Mouse (Mus musculus): ENCODE measurements around the gene Casp7. TPM values are rescaled to one million over a fixed set of nuclear protein-coding genes. Genes with fewer than 3 reads are reported as not detected.
"Not testable (repeated sequence)": the region's sequence is repeated elsewhere in the genome, so short reads cannot be mapped to it uniquely, and the experiment has no call there.

Gene Casp7
- polyA plus RNA-seq, 1 experiment from 2014 or later, result 13.9 TPM

DNA sequence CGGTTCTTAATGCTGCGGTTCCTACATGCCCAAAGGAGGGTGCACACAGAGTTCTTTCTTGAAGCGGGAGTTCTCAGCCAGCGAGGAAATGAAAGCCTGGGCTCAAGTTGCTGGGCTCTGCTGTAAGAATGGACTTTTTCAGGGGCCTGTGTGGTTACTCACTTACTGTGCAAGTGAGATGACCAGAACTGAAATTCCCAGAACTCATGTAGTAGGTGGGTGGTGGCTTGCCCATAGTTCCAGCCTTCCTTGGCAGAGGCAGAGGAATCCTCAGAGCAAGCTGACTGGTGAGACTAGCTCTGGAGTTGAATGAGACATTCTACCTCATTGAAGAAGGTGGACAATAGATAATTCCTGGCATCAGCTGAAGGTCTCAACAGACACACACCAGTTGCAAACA lies 8.9 kb downstream of the Casp7 start:
- WGBS, result 93% methylated on average over 4 of the region's 4 CpGs
- Histone ChIP-seq H3K4me2 (no peak overlapping the region), H3K9me3 (ENCODE audit: control insufficient read depth, low read length) (no peaks in the 10 kb centered on the region), H3K27ac (ENCODE audit: low read depth, low read length) (no peak overlapping the region), H3K9ac (ENCODE audit: low read length) (no peak overlapping the region), H3K4me1 (ENCODE audit: control insufficient read depth, insufficient read depth, low read length) (no peaks in the 10 kb centered on the region), H3K36me3 (ENCODE audit: control insufficient read depth, insufficient read depth, low read length) (no peaks in the 10 kb centered on the region), H3K27me3 (ENCODE audit: control insufficient read depth, insufficient read depth, low read length) (no peaks in the 10 kb centered on the region), H3K4me3 (ENCODE audit: low read depth, low read length) (no peak overlapping the region)
- DNase-seq (ENCODE audit: low spot score, missing footprints), result no peak
- no peak for ATAC-seq (ENCODE audit: low FRiP score)

DNA sequence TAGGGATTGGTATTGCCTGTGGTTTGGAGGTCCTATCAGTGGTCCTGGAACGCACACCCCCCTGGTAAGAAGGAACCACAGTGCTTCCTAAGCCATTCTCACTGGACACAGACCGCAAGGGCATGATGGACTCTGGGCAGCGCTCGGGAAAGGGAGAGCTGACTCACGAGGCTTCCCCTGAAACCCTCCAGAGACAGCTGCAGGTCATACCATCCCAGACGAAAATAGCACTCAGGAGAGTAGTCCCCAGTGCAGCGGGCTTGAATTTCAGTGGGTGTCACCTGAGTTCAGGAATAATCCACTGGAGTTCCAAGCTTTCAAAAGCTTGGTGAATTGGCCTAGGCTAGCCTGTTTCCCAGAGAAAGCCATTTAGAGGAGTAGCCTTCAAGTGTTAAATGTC lies 9.7 kb downstream of the Casp7 start:
- H3K4me2 ChIP-seq, result no peak overlapping the region
- no peak for DNase-seq (ENCODE audit: low spot score, missing footprints)
- 91% methylated on average over 7 of the region's 7 CpGs for WGBS

DNA sequence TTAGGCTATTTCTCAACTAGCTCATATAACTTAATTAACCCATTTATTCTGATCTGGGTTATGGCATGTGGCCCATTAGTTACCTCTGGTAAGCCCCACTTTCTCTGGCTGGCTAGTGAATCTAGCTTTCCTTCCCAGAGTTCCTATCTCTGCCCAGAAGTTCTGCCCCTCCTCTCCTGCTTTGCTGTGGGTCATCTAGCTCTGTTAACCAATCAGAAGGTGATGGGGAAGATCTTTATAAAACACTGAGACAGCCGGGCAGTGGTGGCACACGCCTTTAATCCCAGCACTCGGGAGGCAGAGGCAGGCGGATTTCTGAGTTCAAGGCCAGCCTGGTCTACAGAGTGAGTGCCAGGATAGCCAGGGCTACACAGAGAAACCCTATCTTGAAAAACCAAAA lies 13.0 kb downstream of the Casp7 start:
- not testable (repeated sequence) for H3K27ac ChIP-seq (ENCODE audit: low read depth, low read length); H3K4me1 ChIP-seq (ENCODE audit: control insufficient read depth, insufficient read depth, low read length); H3K27me3 ChIP-seq (ENCODE audit: control insufficient read depth, insufficient read depth, low read length); H3K9me3 ChIP-seq (ENCODE audit: control insufficient read depth, low read length); ATAC-seq (ENCODE audit: low FRiP score); DNase-seq (ENCODE audit: low spot score, missing footprints); H3K9ac ChIP-seq (ENCODE audit: low read length); H3K4me3 ChIP-seq (ENCODE audit: low read depth, low read length); H3K36me3 ChIP-seq (ENCODE audit: control insufficient read depth, insufficient read depth, low read length); H3K4me2 ChIP-seq
- WGBS, result 96% methylated on average over 4 of the region's 4 CpGs

More for the DNA sequence above, 9.7 kb downstream of the Casp7 start:
- Histone ChIP-seq H3K36me3 (ENCODE audit: control insufficient read depth, insufficient read depth, low read length) (no peaks in the 10 kb centered on the region), H3K4me3 (ENCODE audit: low read depth, low read length) (no peak overlapping the region), H3K9ac (ENCODE audit: low read length) (no peak overlapping the region), H3K4me1 (ENCODE audit: control insufficient read depth, insufficient read depth, low read length) (no peaks in the 10 kb centered on the region), H3K27ac (ENCODE audit: low read depth, low read length) (no peak overlapping the region), H3K9me3 (ENCODE audit: control insufficient read depth, low read length) (no peaks in the 10 kb centered on the region), H3K27me3 (ENCODE audit: control insufficient read depth, insufficient read depth, low read length) (no peaks in the 10 kb centered on the region)
- ATAC-seq (ENCODE audit: low FRiP score), result no peak

DNA sequence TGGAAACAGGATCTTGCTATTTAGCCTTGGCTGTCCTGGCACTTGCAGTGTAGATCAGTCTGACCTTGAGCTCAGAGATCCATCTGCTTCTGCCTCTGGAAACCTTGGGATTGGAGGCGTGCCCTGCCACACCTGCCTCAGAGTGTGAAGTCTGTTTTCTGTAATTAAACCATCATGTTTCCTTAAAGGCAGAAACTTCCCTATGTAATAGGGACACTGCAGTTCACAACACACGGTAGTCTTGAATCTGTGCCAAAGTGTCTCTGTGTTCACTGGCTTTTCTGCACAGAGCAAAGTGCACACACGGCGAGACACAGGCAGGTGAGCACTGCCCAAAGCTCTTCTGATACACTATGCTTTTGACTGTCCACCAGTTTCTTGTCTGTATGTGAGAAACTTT lies 21.5 kb downstream of the Casp7 start:
- Histone ChIP-seq H3K9ac (ENCODE audit: low read length) (no peak overlapping the region), H3K4me1 (ENCODE audit: control insufficient read depth, insufficient read depth, low read length) (no peaks in the 10 kb centered on the region), H3K27ac (ENCODE audit: low read depth, low read length) (no peak overlapping the region), H3K9me3 (ENCODE audit: control insufficient read depth, low read length) (no peaks in the 10 kb centered on the region), H3K4me3 (ENCODE audit: low read depth, low read length) (no peak overlapping the region), H3K27me3 (ENCODE audit: control insufficient read depth, insufficient read depth, low read length) (no peaks in the 10 kb centered on the region), H3K36me3 (ENCODE audit: control insufficient read depth, insufficient read depth, low read length) (no peaks in the 10 kb centered on the region), H3K4me2 (no peak overlapping the region)
- DNase-seq (ENCODE audit: low spot score, missing footprints) (no peak), ATAC-seq (ENCODE audit: low FRiP score) (no peak)
- WGBS, result 90% methylated on average over 4 of the region's 4 CpGs

DNA sequence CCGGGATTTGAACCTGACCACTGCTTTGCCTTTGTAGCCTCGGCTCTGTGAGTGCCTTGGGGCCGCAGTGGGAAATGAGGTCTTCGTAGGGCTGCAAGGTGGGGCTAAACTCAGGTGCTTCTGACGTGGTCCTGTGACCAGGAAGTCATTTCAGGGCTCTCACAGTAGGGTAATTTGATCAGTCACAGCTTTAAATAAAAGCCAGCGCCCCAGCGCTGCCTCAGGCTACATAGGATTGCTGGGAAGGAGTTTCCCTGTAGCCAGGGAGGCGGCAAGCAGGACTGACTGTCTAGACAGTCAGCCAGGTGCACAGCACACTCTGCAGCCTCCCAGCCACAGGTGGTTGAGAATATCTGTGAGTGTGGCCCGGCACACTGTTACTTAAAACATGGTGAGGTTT lies 22.5 kb downstream of the Casp7 start:
- Histone ChIP-seq H3K9me3 (ENCODE audit: control insufficient read depth, low read length) (no peaks in the 10 kb centered on the region), H3K4me3 (ENCODE audit: low read depth, low read length) (no peak overlapping the region), H3K4me2 (no peak overlapping the region), H3K27me3 (ENCODE audit: control insufficient read depth, insufficient read depth, low read length) (no peaks in the 10 kb centered on the region), H3K4me1 (ENCODE audit: control insufficient read depth, insufficient read depth, low read length) (no peaks in the 10 kb centered on the region), H3K9ac (ENCODE audit: low read length) (no peak overlapping the region), H3K27ac (ENCODE audit: low read depth, low read length) (no peak overlapping the region), H3K36me3 (ENCODE audit: control insufficient read depth, insufficient read depth, low read length) (no peaks in the 10 kb centered on the region)
- ATAC-seq (ENCODE audit: low FRiP score) (no peak), DNase-seq (ENCODE audit: low spot score, missing footprints) (no peak)
- 74% methylated on average over 9 of the region's 9 CpGs for WGBS

DNA sequence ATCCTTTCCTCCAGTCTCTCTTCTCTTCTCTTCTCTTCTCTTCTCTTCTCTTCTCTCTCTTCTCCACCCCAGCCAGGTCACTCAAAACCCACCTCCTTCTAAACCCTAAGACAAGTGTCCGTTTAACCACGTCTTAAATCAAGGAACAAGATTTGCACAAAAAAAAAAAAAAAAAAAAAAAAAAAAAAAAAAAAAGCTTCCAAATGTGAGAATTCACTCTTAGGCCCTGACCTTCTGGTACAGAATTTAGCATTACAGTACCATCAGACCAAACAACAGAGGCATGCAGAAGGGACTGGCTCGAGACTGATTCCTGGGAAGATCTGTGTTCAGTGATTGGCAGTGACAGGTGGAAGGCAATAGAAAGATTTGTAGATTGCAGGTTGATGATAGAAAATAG lies 23.4 kb downstream of the Casp7 start:
- H3K4me2 ChIP-seq, result no peak overlapping the region
- H3K9me3 ChIP-seq (ENCODE audit: control insufficient read depth, low read length), result no peaks in the 10 kb centered on the region
- ATAC-seq (ENCODE audit: low FRiP score) (no peak), DNase-seq (ENCODE audit: low spot score, missing footprints) (no peak)
- no peak overlapping the region for H3K9ac ChIP-seq (ENCODE audit: low read length)
- H3K27me3 ChIP-seq (ENCODE audit: control insufficient read depth, insufficient read depth, low read length), result no peaks in the 10 kb centered on the region
- no peak overlapping the region for H3K27ac ChIP-seq (ENCODE audit: low read depth, low read length)
- no peaks in the 10 kb centered on the region for H3K36me3 ChIP-seq (ENCODE audit: control insufficient read depth, insufficient read depth, low read length)
- WGBS, result 79% methylated on average over 3 of the region's 3 CpGs
- no peak overlapping the region for H3K4me3 ChIP-seq (ENCODE audit: low read depth, low read length)
- H3K4me1 ChIP-seq (ENCODE audit: control insufficient read depth, insufficient read depth, low read length), result no peaks in the 10 kb centered on the region

DNA sequence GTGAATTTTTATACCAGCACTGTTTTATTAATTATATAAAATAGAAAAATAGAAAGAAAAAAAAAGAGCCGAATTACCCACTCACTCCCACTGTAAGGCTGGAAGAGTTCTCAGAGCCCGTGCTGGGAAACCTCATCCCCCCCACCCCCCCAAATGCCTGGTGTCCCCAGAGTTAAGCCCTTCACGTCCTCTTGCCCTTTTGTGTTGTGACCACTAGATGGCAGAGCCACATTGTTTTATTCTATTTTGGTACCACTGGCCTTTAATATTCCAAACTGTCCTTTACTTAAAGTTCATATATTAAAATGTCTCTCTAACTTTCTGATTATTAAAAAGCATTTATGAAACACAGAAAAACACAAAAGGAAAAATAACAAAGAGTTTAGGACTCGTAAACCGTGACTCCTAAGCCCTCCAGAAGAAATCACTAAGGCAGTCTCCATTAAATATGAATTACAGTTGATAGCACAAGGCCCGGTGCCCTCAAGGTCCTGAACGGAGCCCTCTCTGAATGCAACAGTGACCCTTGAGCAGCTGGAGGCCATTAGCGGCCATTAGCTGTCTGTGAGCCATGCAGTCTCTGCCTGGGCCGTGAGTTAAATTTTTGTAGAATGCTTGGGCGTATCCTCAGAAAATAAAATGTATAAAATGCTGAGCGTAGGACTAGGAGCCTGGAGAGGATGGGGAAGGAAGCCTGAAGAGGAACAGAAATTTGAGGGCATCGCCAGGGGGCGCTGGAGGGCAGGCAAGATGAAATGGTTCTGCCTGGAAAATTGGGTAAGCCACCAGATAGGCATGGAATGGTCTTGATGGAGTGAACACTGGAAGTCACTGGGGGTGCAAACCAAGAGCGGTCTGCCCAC lies 25.8 kb downstream of the Casp7 start:
- Histone ChIP-seq H3K36me3 (ENCODE audit: control insufficient read depth, insufficient read depth, low read length) (no peaks in the 10 kb centered on the region), H3K9ac (ENCODE audit: low read length) (no peak overlapping the region), H3K4me3 (ENCODE audit: low read depth, low read length) (no peak overlapping the region), H3K27me3 (ENCODE audit: control insufficient read depth, insufficient read depth, low read length) (no peaks in the 10 kb centered on the region), H3K4me2 (no peak overlapping the region), H3K9me3 (ENCODE audit: control insufficient read depth, low read length) (no peaks in the 10 kb centered on the region), H3K4me1 (ENCODE audit: control insufficient read depth, insufficient read depth, low read length) (no peaks in the 10 kb centered on the region), H3K27ac (ENCODE audit: low read depth, low read length) (no peak overlapping the region)
- DNase-seq (ENCODE audit: low spot score, missing footprints) (peak; percentile 98), ATAC-seq (ENCODE audit: low FRiP score) (peak; percentile 46; the same call in 1 of the 2 replicates)
- 39% methylated on average over 14 of the region's 14 CpGs for WGBS

DNA sequence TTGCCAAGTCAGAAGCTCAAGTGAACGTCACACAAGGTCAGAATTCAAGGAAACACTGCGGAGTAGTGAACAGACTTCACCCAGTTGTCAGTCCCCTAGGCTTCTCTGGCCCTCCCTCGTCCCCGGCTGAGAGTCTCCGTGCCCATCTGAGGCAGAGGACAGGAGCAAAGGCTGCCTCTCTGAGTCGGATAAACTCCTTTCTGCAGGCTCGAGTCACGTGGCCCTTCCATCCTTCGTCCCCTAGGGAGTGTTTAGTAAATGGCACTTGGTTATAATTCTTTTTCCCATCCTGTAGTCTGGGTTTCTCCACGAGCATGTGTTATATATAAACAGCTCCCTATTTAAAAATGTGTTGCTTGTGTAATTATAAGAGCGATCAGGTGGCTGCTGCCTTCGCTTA lies 26.4 kb downstream of the Casp7 start:
- Histone ChIP-seq H3K9me3 (ENCODE audit: control insufficient read depth, low read length) (no peaks in the 10 kb centered on the region), H3K36me3 (ENCODE audit: control insufficient read depth, insufficient read depth, low read length) (no peaks in the 10 kb centered on the region), H3K4me1 (ENCODE audit: control insufficient read depth, insufficient read depth, low read length) (no peaks in the 10 kb centered on the region), H3K9ac (ENCODE audit: low read length) (no peak overlapping the region), H3K27me3 (ENCODE audit: control insufficient read depth, insufficient read depth, low read length) (no peaks in the 10 kb centered on the region), H3K4me3 (ENCODE audit: low read depth, low read length) (no peak overlapping the region), H3K27ac (ENCODE audit: low read depth, low read length) (no peak overlapping the region), H3K4me2 (no peak overlapping the region)
- 66% methylated on average over 12 of the region's 12 CpGs for WGBS
- no peak for DNase-seq (ENCODE audit: low spot score, missing footprints)
- ATAC-seq (ENCODE audit: low FRiP score), result peak; percentile 38; the same call in 1 of the 2 replicates

DNA sequence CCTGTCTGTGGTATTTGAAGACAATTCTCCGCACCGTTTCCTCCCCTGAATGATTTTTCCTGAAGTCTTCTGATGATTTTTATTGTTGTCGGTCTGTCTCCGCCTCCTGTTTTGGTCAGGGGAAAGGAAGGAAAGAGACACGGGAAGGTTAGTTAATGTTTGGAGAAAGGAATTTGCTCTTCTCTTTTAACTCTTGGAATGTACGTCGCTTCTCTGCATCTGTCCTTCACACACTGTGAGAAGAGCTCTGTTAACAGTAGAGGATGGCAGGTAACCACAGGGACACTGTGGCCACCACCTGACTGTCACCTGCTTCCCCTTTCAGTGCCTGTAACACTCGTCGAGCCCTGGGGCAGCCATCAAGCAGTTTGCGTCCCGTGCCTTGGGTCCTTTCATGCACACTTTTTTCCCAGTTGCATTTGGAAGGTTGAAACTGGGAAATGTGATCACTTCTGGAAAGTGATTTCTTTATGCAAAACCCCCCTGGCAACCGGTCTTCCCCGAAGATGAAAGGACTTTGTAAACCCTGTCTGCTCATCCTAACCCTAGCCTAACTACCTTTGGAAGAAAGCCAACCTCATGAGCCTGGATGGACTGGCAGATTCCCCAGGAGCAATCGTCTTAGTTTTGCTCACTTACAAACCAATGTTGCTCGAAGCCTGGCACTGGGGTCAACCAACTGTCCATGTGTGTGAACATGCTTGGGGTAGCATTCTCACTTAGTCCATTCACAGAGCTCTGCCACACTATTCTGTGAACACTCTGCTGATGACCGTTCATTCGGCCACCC lies 27.9 kb downstream of the Casp7 start:
- H3K4me2 ChIP-seq, result no peak overlapping the region
- H3K9me3 ChIP-seq (ENCODE audit: control insufficient read depth, low read length), result no peaks in the 10 kb centered on the region
- WGBS, result 85% methylated on average over 17 of the region's 17 CpGs
- H3K4me1 ChIP-seq (ENCODE audit: control insufficient read depth, insufficient read depth, low read length), result no peaks in the 10 kb centered on the region
- no peak overlapping the region for H3K27ac ChIP-seq (ENCODE audit: low read depth, low read length)
- H3K27me3 ChIP-seq (ENCODE audit: control insufficient read depth, insufficient read depth, low read length), result no peaks in the 10 kb centered on the region
- no peaks in the 10 kb centered on the region for H3K36me3 ChIP-seq (ENCODE audit: control insufficient read depth, insufficient read depth, low read length)
- ATAC-seq (ENCODE audit: low FRiP score), result no peak
- no peak overlapping the region for H3K9ac ChIP-seq (ENCODE audit: low read length)
- DNase-seq (ENCODE audit: low spot score, missing footprints), result peak; percentile 54
- no peak overlapping the region for H3K4me3 ChIP-seq (ENCODE audit: low read depth, low read length)
